Mouse (Mus musculus) heart, adult 11 months (tissue): ENCODE measurements around the gene Clybl.

Source experiments
- DNase-seq: peaks from one replicate; pipeline ENCODE4 v3.0.0; 2022

The Clybl gene

GRCm38 (mm10) chr14:122434039-122434438 is 252.5 kb downstream of the Clybl start:
- DNase-seq, result no peak

- peak; percentile 17 for DNase-seq
These were observed 255.3 kb downstream of the Clybl start for GRCm38 (mm10) chr14:122436850-122437249.

- no peak for DNase-seq
These were observed 268.3 kb downstream of the Clybl start for GRCm38 (mm10) chr14:122449601-122450495.

- DNase-seq, result peak; percentile 88
These were observed 269.2 kb downstream of the Clybl start, which contains the start of gene Gm5089 for GRCm38 (mm10) chr14:122450496-122451382. Gene Gm5089 (minus strand): TSS chr14:122451115.

GRCm38 (mm10) chr14:122451551-122452145 is 270.1 kb downstream of the Clybl start:
- no peak for DNase-seq
